Mouse (Mus musculus): Measurements from ENCODE around the gene Rpl19. TPM values are rescaled to one million over a fixed set of nuclear protein-coding genes. Genes with fewer than 3 reads are reported as not detected.

Gene Rpl19
- polyA plus RNA-seq (2014; fragmentation: Nextera tagmentation; extraction: Ambion mirVana) = 1,126 and 1,148 TPM in 2 replicates

GRCm38 (mm10) chr11:98026570-98027296, at the start of gene Rpl19:
Gene Rpl19, plus strand, starts transcription at chr11:98026710.
- peak within 1 kb of the TSS; percentile 96 for H3K4me2 ChIP-seq (ENCODE audit: low read depth, low read length)
- 0% methylated on average over 32 of the region's 69 CpGs for WGBS
- H3K27me3 ChIP-seq (replicated peaks; ENCODE audit: control insufficient read depth, insufficient read depth, low read length) = no peaks in the 10 kb centered on the region
- peaks cover 12% of the 10 kb centered on the region for H3K4me1 ChIP-seq (ENCODE audit: control insufficient read depth, insufficient read depth, low read length)
- H3K9ac ChIP-seq (ENCODE audit: low read depth, low read length) = peak within 1 kb of the TSS; percentile 99
- H3K36me3 ChIP-seq (ENCODE audit: control insufficient read depth, insufficient read depth, low read length) = peaks cover 37% of the 10 kb centered on the region
- DNase-seq (ENCODE audit: low spot score) (peak; percentile 94), ATAC-seq (ENCODE audit: low read depth) (peak; percentile 76)
- no peaks in the 10 kb centered on the region for H3K9me3 ChIP-seq (ENCODE audit: control insufficient read depth, low read length)
- H3K4me3 ChIP-seq (ENCODE audit: low read depth, low read length) = peak within 1 kb of the TSS; percentile 81
- H3K27ac ChIP-seq (replicated peaks; ENCODE audit: low read depth, low read length) = peak within 1 kb of the TSS; percentile 92

DNA sequence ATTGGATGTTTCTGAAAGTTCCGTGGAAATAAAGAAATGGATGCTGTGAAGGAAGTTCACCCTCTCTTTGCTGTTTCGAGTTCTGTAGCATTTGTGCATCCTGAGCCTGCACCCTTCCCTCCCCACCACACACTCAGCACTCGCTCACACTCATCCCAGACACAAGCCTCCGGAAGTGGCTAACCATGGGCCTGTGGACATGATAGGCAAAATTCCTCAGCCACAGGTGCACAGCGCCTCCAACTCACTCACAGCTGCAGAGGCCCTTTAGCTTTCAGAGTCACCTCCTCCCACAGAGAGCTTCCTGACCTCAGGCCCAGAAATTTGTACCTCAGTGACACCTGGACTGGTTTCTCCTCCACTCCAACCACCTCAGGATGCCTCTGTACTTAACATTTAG, 48.7 kb upstream of the Rpl19 start:
- no peak for ATAC-seq (ENCODE audit: low read depth)
- WGBS = 81% methylated on average over 5 of the region's 5 CpGs
- Histone ChIP-seq H3K4me2 (ENCODE audit: low read depth, low read length) (no peak overlapping the region), H3K36me3 (ENCODE audit: control insufficient read depth, insufficient read depth, low read length) (no peaks in the 10 kb centered on the region), H3K4me3 (ENCODE audit: low read depth, low read length) (no peak overlapping the region), H3K4me1 (ENCODE audit: control insufficient read depth, insufficient read depth, low read length) (peaks cover 8% of the 10 kb centered on the region; the same call in 1 of the 2 replicates), H3K27ac (replicated peaks; ENCODE audit: low read depth, low read length) (no peak overlapping the region), H3K9ac (ENCODE audit: low read depth, low read length) (no peak overlapping the region), H3K9me3 (ENCODE audit: control insufficient read depth, low read length) (no peaks in the 10 kb centered on the region), H3K27me3 (replicated peaks; ENCODE audit: control insufficient read depth, insufficient read depth, low read length) (no peaks in the 10 kb centered on the region)
- DNase-seq (ENCODE audit: low spot score) = no peak

GRCm38 (mm10) chr11:97978392-97978791, 48.1 kb upstream of the Rpl19 start:
- Histone ChIP-seq H3K27me3 (replicated peaks; ENCODE audit: control insufficient read depth, insufficient read depth, low read length) (no peaks in the 10 kb centered on the region), H3K4me1 (ENCODE audit: control insufficient read depth, insufficient read depth, low read length) (peaks cover 8% of the 10 kb centered on the region; the same call in 1 of the 2 replicates), H3K36me3 (ENCODE audit: control insufficient read depth, insufficient read depth, low read length) (no peaks in the 10 kb centered on the region), H3K9me3 (ENCODE audit: control insufficient read depth, low read length) (no peaks in the 10 kb centered on the region), H3K27ac (replicated peaks; ENCODE audit: low read depth, low read length) (no peak overlapping the region), H3K4me2 (ENCODE audit: low read depth, low read length) (no peak overlapping the region), H3K9ac (ENCODE audit: low read depth, low read length) (no peak overlapping the region), H3K4me3 (ENCODE audit: low read depth, low read length) (no peak overlapping the region)
- WGBS = 86% methylated on average over 13 of the region's 13 CpGs
- no peak for ATAC-seq (ENCODE audit: low read depth)
- no peak for DNase-seq (ENCODE audit: low spot score)

- Histone ChIP-seq H3K9me3 (ENCODE audit: control insufficient read depth, low read length) (no peaks in the 10 kb centered on the region), H3K9ac (ENCODE audit: low read depth, low read length) (no peak overlapping the region), H3K27me3 (replicated peaks; ENCODE audit: control insufficient read depth, insufficient read depth, low read length) (peaks cover 8% of the 10 kb centered on the region), H3K4me3 (ENCODE audit: low read depth, low read length) (no peak overlapping the region), H3K27ac (replicated peaks; ENCODE audit: low read depth, low read length) (no peak overlapping the region), H3K4me1 (ENCODE audit: control insufficient read depth, insufficient read depth, low read length) (peaks cover 8% of the 10 kb centered on the region; the same call in 1 of the 2 replicates), H3K36me3 (ENCODE audit: control insufficient read depth, insufficient read depth, low read length) (no peaks in the 10 kb centered on the region), H3K4me2 (ENCODE audit: low read depth, low read length) (no peak overlapping the region)
- 47% methylated on average over 10 of the region's 10 CpGs for WGBS
- ATAC-seq (ENCODE audit: low read depth) (no peak), DNase-seq (ENCODE audit: low spot score) (no peak)
These were observed 46.5 kb upstream of the Rpl19 start for GRCm38 (mm10) chr11:97979824-97980495.

- no peak overlapping the region for H3K4me2 ChIP-seq (ENCODE audit: low read depth, low read length)
- H3K36me3 ChIP-seq (ENCODE audit: control insufficient read depth, insufficient read depth, low read length) = no peaks in the 10 kb centered on the region
- DNase-seq (ENCODE audit: low spot score) (peak; percentile 72), ATAC-seq (ENCODE audit: low read depth) (peak; percentile 58)
- H3K4me1 ChIP-seq (ENCODE audit: control insufficient read depth, insufficient read depth, low read length) = peaks cover 8% of the 10 kb centered on the region; the same call in 1 of the 2 replicates
- 23% methylated on average over 9 of the region's 9 CpGs for WGBS
- no peak overlapping the region for H3K9ac ChIP-seq (ENCODE audit: low read depth, low read length)
- H3K9me3 ChIP-seq (ENCODE audit: control insufficient read depth, low read length) = no peaks in the 10 kb centered on the region
- H3K27me3 ChIP-seq (replicated peaks; ENCODE audit: control insufficient read depth, insufficient read depth, low read length) = peaks cover 14% of the 10 kb centered on the region
- H3K27ac ChIP-seq (replicated peaks; ENCODE audit: low read depth, low read length) = no peak overlapping the region
- H3K4me3 ChIP-seq (ENCODE audit: low read depth, low read length) = no peak overlapping the region
These were observed 46.0 kb upstream of the Rpl19 start for GRCm38 (mm10) chr11:97980531-97980966.

GRCm38 (mm10) chr11:97982721-97983120, 43.8 kb upstream of the Rpl19 start:
- H3K4me1 ChIP-seq (ENCODE audit: control insufficient read depth, insufficient read depth, low read length) = peaks cover 8% of the 10 kb centered on the region; the same call in 1 of the 2 replicates
- H3K27me3 ChIP-seq (replicated peaks; ENCODE audit: control insufficient read depth, insufficient read depth, low read length) = peaks cover 23% of the 10 kb centered on the region
- ATAC-seq (ENCODE audit: low read depth) = no peak
- no peaks in the 10 kb centered on the region for H3K36me3 ChIP-seq (ENCODE audit: control insufficient read depth, insufficient read depth, low read length)
- no peak overlapping the region for H3K4me3 ChIP-seq (ENCODE audit: low read depth, low read length)
- no peak overlapping the region for H3K27ac ChIP-seq (replicated peaks; ENCODE audit: low read depth, low read length)
- no peaks in the 10 kb centered on the region for H3K9me3 ChIP-seq (ENCODE audit: control insufficient read depth, low read length)
- H3K4me2 ChIP-seq (ENCODE audit: low read depth, low read length) = no peak overlapping the region
- DNase-seq (ENCODE audit: low spot score) = no peak
- no peak overlapping the region for H3K9ac ChIP-seq (ENCODE audit: low read depth, low read length)
- 89% methylated on average over 9 of the region's 9 CpGs for WGBS

- no peak for DNase-seq (ENCODE audit: low spot score)
- Histone ChIP-seq H3K4me3 (ENCODE audit: low read depth, low read length) (no peak overlapping the region), H3K9ac (ENCODE audit: low read depth, low read length) (no peak overlapping the region), H3K4me2 (ENCODE audit: low read depth, low read length) (no peak overlapping the region), H3K36me3 (ENCODE audit: control insufficient read depth, insufficient read depth, low read length) (no peaks in the 10 kb centered on the region), H3K4me1 (ENCODE audit: control insufficient read depth, insufficient read depth, low read length) (peaks cover 8% of the 10 kb centered on the region; the same call in 1 of the 2 replicates), H3K27ac (replicated peaks; ENCODE audit: low read depth, low read length) (no peak overlapping the region), H3K27me3 (replicated peaks; ENCODE audit: control insufficient read depth, insufficient read depth, low read length) (peaks cover 23% of the 10 kb centered on the region), H3K9me3 (ENCODE audit: control insufficient read depth, low read length) (no peaks in the 10 kb centered on the region)
- no peak for ATAC-seq (ENCODE audit: low read depth)
- WGBS = 86% methylated on average over 3 of the region's 3 CpGs
These were observed 43.0 kb upstream of the Rpl19 start for GRCm38 (mm10) chr11:97983506-97983905.

- H3K9me3 ChIP-seq (ENCODE audit: control insufficient read depth, low read length) = no peaks in the 10 kb centered on the region
- no peak for ATAC-seq (ENCODE audit: low read depth)
- no peak overlapping the region for H3K4me3 ChIP-seq (ENCODE audit: low read depth, low read length)
- whole genome bisulfite sequencing = 57% methylated on average over 1 of the region's 1 CpGs
- no peak overlapping the region for H3K27ac ChIP-seq (replicated peaks; ENCODE audit: low read depth, low read length)
- no peaks in the 10 kb centered on the region for H3K36me3 ChIP-seq (ENCODE audit: control insufficient read depth, insufficient read depth, low read length)
- H3K4me2 ChIP-seq (ENCODE audit: low read depth, low read length) = no peak overlapping the region
- peaks cover 8% of the 10 kb centered on the region; the same call in 1 of the 2 replicates for H3K4me1 ChIP-seq (ENCODE audit: control insufficient read depth, insufficient read depth, low read length)
- H3K27me3 ChIP-seq (replicated peaks; ENCODE audit: control insufficient read depth, insufficient read depth, low read length) = peaks cover 23% of the 10 kb centered on the region
- no peak overlapping the region for H3K9ac ChIP-seq (ENCODE audit: low read depth, low read length)
- no peak for DNase-seq (ENCODE audit: low spot score)
These were observed 42.5 kb upstream of the Rpl19 start for GRCm38 (mm10) chr11:97983983-97984382.

Data from embryonic facial prominence, embryonic 14.5 days (tissue).